ENCODE assay signal across 8 mouse cellular contexts in genomic region chr13:84570984-84571844, GRCm38 (mm10).
DNase-seq lines count a peak whose midpoint lies in the region; ATAC-seq and TF ChIP-seq lines count a peak whose summit lies in the region.

No protein-coding gene starts in this region.

- no peaks in the 10 kb centered on the region for H3K27me3 ChIP-seq in neural tube, embryonic 12.5 days (replicated peaks)
- H3K27me3 ChIP-seq in thymus, adult 2 months (ENCODE audit: control insufficient read depth, insufficient read depth, low read length) = no peaks in the 10 kb centered on the region

- no peak overlapping the region for H3K4me3 ChIP-seq in neural tube, embryonic 12.5 days
- H3K4me3 ChIP-seq in thymus, adult 2 months (ENCODE audit: control insufficient read depth, insufficient read depth, low read length) = no peak overlapping the region

- H3K36me3 ChIP-seq in neural tube, embryonic 12.5 days = no peaks in the 10 kb centered on the region
- H3K36me3 ChIP-seq in thymus, adult 2 months (ENCODE audit: control insufficient read depth, insufficient read depth, low read length) = no peaks in the 10 kb centered on the region

- peak; percentile 97 for DNase-seq in Muller cell, postnatal 12 days (ENCODE audit: inconsistent ontology term)
- DNase-seq in cerebellum, postnatal 10 days = peak; percentile 94 to 96
- peak; percentile 19 to 47 for DNase-seq in frontal cortex, postnatal 14 days (ENCODE audit: low spot score in 2 of 2)
- DNase-seq in left cerebral cortex, adult 18-20 months (ENCODE audit: low spot score in 2 of 2) = peak; percentile 7 to 26
- DNase-seq in thymus, adult 2 months = no peak
- DNase-seq in urinary bladder, postnatal 10 days (ENCODE audit: low spot score) = no peak

- H3K4me1 ChIP-seq in neural tube, embryonic 12.5 days = peaks cover 5% of the 10 kb centered on the region; the same call in 1 of the 2 replicates
- no peaks in the 10 kb centered on the region for H3K4me1 ChIP-seq in thymus, adult 2 months (replicated peaks; ENCODE audit: control insufficient read depth, insufficient read depth, low read length)

- TF ChIP-seq CTCF in thymus, adult 2 months (IDR thresholded peaks at IDR 0.05; ENCODE audit: borderline replicate concordance, control insufficient read depth, extremely low read depth, insufficient read depth, low read length, poor library complexity) = no peak

- 0 out of 2 replicates have a peak overlapping the region, but pooled peaks have one; percentile 31 for H3K4me2 ChIP-seq in neural tube, embryonic 12.5 days (replicated peaks)

- 0 out of 2 replicates have a peak, but pooled peaks cover 4% of the 10 kb centered on the region for H3K9me3 ChIP-seq in neural tube, embryonic 12.5 days

- ATAC-seq in neural tube, embryonic 12.5 days (ENCODE audit: low FRiP score, low read depth) = peak; percentile 95
- ATAC-seq in activated CD4-positive, CD25-positive, alpha-beta regulatory T cell, adult 4 months = no peak

- H3K27ac ChIP-seq in neural tube, embryonic 12.5 days = peak overlapping the region; percentile 66
- no peak overlapping the region for H3K27ac ChIP-seq in thymus, adult 2 months (ENCODE audit: control insufficient read depth, insufficient read depth, low read length)

- WGBS in neural tube, embryonic 12.5 days = 5% methylated on average over 10 of the region's 10 CpGs
- WGBS in thymus, adult 2 months = 84% methylated on average over 10 of the region's 10 CpGs

- H3K9ac ChIP-seq in neural tube, embryonic 12.5 days = no peak overlapping the region

- no peak for TF ChIP-seq POLR2A in thymus, adult 2 months (IDR thresholded peaks at IDR 0.05; ENCODE audit: control insufficient read depth, extremely low read depth, insufficient read depth, low read length, poor library complexity)

Comparison
In these comparisons a context has a peak if more than half of its experiments do, and no peak if none do; other contexts are left out.
1. DNase-seq: peak in Muller cell, postnatal 12 days (single experiment), cerebellum, postnatal 10 days (2 of 2), frontal cortex, postnatal 14 days (2 of 2) and left cerebral cortex, adult 18-20 months (2 of 2); none in thymus, adult 2 months (single experiment) and urinary bladder, postnatal 10 days (single experiment).